Mouse (Mus musculus) ovary, postnatal 10 days (tissue): ENCODE measurements at regions not wholly inside any gene's neighbourhood (a gene's known extent, or its start where the extent isn't known, plus 50 kb on each side); places are given as distances from the start of the nearest gene placed in this dataset.

ENCODE experiments used
- DNase-seq: peaks from one replicate; pipeline ENCODE4 v3.0.0; 2022; ENCODE audit warnings: low spot score

GRCm38 (mm10) chr4:12769092-12769491 lies 597.3 kb upstream of the Fam92a start:
- no peak for DNase-seq

GRCm38 (mm10) chr4:12766763-12767162 lies 594.9 kb upstream of the Fam92a start:
- no peak for DNase-seq

GRCm38 (mm10) chr4:12750817-12751216 lies 579.0 kb upstream of the Fam92a start:
- no peak for DNase-seq

GRCm38 (mm10) chr4:12749874-12750273 lies 578.1 kb upstream of the Fam92a start:
- no peak for DNase-seq

GRCm38 (mm10) chr4:12743714-12744327 lies 572.0 kb upstream of the Fam92a start:
- no peak for DNase-seq

- DNase-seq, result no peak
Measured at GRCm38 (mm10) chr4:12736411-12736810, 564.6 kb upstream of the Fam92a start.

GRCm38 (mm10) chr4:12700189-12700588 lies 528.4 kb upstream of the Fam92a start:
- no peak for DNase-seq

GRCm38 (mm10) chr4:12677814-12678213 lies 506.0 kb upstream of the Fam92a start:
- DNase-seq, result no peak

- DNase-seq, result no peak
Measured at GRCm38 (mm10) chr4:12671399-12671798, 499.6 kb upstream of the Fam92a start.

GRCm38 (mm10) chr4:12663176-12663575 lies 491.4 kb upstream of the Fam92a start:
- DNase-seq, result no peak

GRCm38 (mm10) chr4:12662683-12663082 lies 490.9 kb upstream of the Fam92a start:
- DNase-seq, result no peak

GRCm38 (mm10) chr4:12659084-12659483 lies 487.3 kb upstream of the Fam92a start:
- DNase-seq, result no peak

GRCm38 (mm10) chr4:12658594-12658993 lies 486.8 kb upstream of the Fam92a start:
- DNase-seq, result no peak

GRCm38 (mm10) chr4:12657820-12658219 lies 486.0 kb upstream of the Fam92a start:
- DNase-seq, result no peak

- no peak for DNase-seq
Measured at GRCm38 (mm10) chr4:12656924-12657603, 485.2 kb upstream of the Fam92a start.

- no peak for DNase-seq
Measured at GRCm38 (mm10) chr4:12655457-12656228, 483.8 kb upstream of the Fam92a start.

GRCm38 (mm10) chr4:12654568-12655456 lies 483.0 kb upstream of the Fam92a start:
- no peak for DNase-seq

- no peak for DNase-seq
Measured at GRCm38 (mm10) chr4:12647732-12648131, 475.9 kb upstream of the Fam92a start.

GRCm38 (mm10) chr4:12642525-12642928 lies 470.7 kb upstream of the Fam92a start:
- no peak for DNase-seq

GRCm38 (mm10) chr4:12629375-12629821 lies 457.6 kb upstream of the Fam92a start:
- DNase-seq, result no peak

- no peak for DNase-seq
Measured at GRCm38 (mm10) chr4:12628702-12629374, 457.0 kb upstream of the Fam92a start.
